Mouse (Mus musculus) induced T-regulatory cell, adult 2 months (primary cell): ENCODE measurements around the gene Zfyve28.

Source experiments
- DNase-seq: peaks from one replicate; pipeline ENCODE4 v3.0.0-alpha.2; 2012; ENCODE audit warnings: low read depth

Gene Zfyve28

GRCm38 (mm10) chr5:34286516-34286915, 1.7 kb downstream of the Zfyve28 start:
- DNase-seq: no peak

DNA sequence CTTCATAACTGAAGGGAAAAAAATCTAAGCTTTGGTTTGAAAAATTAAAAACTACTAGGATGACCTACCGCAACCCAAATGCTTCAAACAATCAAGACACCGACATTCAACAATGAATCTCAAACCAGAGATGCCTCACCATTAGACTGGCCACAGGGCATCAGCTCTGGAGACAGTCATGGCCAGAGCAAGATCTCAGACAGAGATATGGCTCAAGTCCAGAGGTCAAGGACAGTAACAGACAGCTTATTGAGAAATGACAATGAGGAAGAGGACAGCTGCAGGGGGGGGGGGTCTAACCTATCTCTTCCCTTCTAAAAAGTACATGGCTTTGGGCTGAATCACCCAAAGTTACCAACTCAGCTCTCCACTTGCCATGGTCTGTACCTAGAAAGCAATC, 3.0 kb downstream of the Zfyve28 start:
- no peak for DNase-seq

DNA sequence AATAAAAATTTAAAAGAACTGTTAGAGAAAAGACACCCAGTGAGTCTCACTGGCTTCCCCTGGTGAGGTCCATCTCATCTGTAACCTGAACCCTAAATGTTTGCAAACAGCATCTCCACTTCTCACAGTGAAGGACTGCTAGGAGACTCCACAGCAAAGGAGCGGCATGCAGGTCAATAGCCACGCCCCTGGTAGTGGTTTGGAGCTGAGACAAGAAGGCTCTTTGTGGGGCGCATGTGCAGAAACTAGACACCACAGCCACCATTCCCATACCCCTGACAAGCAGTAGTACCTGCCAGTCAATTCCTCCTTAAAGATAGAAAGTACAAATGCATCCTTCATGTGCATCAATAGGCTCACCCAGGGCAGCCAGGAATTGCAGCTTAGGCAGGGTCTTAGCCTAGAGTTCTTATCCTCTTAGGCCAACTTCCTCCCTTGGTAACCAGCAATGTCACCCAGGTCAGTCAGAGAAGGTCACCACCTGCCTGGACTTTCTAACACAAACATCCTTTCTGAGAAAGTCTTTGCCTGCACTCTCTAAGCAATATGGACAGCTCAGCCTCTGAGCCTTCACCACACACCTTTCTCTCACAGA, 4.0 kb downstream of the Zfyve28 start:
- DNase-seq: no peak

GRCm38 (mm10) chr5:34283355-34283754, 4.9 kb downstream of the Zfyve28 start:
- DNase-seq: no peak

DNA sequence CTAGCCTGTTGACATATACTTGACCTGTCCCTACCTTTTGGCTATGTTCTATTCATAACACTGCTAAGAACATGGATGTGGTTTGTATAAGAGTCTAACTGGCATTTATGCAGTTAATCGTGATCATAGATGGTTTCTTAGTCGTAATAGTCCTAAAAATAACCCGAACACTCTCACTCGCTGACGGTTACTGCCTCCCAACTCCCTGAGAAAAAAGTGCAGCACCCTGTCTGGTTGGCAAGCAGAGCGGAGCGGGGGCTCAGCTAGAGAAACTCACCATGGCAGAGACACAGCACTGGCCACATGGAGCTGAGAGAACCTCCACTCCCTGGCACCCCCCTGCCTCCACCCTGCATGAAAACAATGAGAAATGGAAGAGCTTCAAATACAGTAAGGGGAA, 7.3 kb downstream of the Zfyve28 start:
- no peak for DNase-seq

- DNase-seq: no peak
These were observed 9.0 kb downstream of the Zfyve28 start for GRCm38 (mm10) chr5:34279214-34279613.

DNA sequence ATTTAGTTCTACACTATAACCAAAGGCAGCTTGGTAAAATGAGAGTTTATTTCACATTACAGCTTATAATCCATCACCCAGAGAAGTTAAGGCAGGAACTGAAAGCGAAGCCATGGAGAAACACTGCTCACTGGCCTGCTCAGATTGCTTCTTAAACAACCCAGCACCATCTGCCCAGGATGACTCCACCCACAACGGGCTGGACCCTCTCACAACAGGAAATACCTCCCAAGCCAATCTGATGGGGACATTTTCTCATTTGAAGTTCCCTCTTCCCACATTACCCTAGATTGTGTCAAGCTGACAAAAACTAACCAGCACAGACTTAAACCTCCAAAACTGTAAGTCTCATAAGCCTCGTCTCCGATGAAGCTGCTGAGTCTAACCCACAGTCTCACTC, 10.2 kb downstream of the Zfyve28 start:
- no peak for DNase-seq

- DNase-seq: no peak
These were observed 11.5 kb downstream of the Zfyve28 start for GRCm38 (mm10) chr5:34276746-34277145.

GRCm38 (mm10) chr5:34276191-34276590, 12.1 kb downstream of the Zfyve28 start:
- DNase-seq: no peak

DNA sequence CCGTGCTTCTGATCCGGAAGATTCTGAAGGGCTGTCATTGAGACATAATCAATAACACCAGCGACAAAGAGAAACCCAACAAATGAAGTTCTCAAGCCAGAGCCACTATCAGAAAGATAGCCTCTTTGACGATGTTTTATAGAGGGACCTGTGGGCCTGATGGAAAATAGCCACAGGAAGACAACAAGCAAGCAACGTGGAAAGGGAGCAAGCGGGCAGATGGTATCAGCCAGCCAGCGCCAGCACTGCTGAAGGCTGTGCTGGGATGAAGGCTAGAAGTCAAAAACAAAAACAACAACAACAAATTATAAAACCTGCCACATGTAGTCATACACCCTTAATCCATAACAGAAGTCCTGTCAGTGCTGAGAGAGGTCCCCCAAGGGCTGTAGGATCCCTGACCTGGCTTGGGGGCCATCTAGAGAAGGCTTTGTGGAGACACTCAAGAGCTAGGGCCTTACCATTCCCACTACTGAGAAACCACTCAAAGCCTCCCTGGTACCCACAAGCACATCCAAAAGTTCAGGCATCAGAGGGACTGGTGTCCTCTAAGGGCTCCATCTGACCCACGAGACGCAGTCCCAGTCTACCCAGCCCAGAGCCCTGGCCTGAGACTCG, 13.5 kb downstream of the Zfyve28 start:
- DNase-seq: no peak

DNA sequence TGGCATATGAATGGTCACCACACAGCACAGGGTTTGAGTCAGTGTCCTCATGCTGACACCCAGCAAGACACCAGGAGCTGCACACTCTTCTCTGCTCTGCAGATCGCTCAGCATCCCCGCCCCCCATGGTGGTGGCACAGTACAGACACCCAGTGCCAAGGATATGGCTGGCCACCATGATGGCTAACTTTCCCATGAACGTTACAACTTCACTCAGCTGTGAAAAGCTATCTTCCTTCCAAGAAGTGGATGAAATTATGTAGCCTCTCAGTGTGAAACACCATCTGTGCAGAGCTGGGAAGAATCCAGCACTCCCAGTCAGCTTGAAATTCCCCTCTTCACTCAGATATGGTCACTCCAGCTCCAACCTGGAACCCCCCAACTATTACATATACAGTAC, 14.0 kb downstream of the Zfyve28 start:
- no peak for DNase-seq

DNA sequence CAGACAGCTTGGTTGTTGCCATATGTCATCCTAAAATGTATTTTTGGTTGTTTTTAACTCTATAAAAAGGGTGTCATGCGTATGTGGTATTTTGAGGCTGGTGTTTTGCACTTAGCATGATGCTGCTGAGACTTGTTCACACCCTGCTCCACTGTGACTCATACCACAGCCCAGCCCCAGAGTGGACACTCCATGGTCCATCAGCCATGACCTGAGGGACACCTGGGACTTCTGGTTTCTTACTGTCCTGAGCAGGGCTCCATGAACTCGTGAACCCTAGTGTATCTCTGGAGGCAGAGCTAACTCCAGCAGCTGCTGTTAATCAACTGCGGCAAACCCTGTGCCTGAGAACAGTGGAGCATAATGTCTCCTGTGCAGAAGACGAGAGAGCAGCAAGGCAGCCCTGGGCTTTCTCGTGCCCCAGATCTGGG, 15.0 kb downstream of the Zfyve28 start:
- DNase-seq: no peak

- peak; percentile 65 for DNase-seq
These were observed 16.5 kb downstream of the Zfyve28 start for GRCm38 (mm10) chr5:34271743-34272142.

GRCm38 (mm10) chr5:34269921-34270465, 18.3 kb downstream of the Zfyve28 start:
- no peak for DNase-seq

DNA sequence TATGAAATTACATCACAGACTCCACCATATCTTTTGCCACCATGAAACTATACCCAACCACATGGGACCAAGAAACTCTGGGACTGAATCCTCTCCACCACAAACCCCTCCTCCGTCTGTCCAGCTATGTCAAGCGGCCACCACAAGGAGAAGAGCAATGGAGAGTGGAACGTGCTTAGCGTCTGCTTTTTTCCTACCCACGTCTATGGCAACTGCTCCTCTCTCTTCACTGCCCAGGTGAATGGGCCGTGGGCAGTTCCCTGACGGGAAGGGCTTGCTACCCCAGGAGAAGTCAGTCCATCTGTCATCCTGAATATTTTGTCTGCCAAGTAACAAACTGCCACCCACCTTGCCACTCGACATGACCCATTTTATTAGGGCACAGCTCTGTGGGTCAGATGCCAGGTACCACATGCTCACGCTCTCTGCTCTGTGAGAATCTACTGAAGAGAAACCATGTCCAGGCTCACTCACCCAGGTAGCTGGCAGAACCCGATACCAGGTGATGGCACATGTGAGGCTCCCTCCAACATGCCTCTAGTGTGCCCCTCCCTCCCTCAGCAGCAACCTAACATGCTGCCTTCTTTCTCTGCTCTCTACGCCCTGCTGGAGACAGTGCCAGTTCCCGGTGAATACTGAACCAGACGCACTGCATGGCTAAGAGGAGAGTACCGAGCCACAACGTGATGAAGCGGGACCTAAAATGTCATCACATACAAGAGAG, 18.9 kb downstream of the Zfyve28 start:
- no peak for DNase-seq

GRCm38 (mm10) chr5:34266065-34266464, 22.2 kb downstream of the Zfyve28 start:
- DNase-seq: peak; percentile 29

DNA sequence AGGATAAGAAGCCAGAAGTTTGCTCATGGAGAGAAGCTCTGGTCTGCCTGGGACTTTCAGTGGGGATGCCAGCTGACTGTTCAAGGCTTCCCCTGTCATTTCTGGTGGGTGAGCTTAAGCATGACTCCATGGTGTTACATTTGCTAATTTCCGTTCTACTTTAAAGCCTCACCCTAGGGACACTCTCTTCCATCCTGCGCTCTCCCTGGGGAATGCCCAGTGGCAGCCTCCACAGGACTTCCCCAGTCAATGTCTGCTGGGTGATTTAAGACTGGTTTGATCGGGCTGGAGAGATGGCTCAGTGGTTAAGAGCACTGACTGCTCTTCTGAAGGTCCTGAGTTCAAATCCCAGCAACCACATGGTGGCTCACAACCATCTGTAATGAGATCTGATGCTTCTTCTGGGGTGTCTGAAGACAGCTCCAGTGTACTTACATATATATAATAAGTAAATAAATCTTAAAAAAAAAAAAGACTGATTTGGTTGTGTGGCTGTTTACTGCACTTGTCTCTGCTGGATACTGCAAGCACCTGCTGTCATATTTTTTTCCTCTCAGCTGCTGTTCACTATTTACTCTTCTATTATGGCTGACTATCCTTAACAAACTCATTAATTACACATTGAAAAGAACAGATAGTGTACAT, 29.0 kb downstream of the Zfyve28 start:
- DNase-seq: no peak

GRCm38 (mm10) chr5:34255189-34255588, 33.1 kb downstream of the Zfyve28 start:
- peak; percentile 52 for DNase-seq

DNA sequence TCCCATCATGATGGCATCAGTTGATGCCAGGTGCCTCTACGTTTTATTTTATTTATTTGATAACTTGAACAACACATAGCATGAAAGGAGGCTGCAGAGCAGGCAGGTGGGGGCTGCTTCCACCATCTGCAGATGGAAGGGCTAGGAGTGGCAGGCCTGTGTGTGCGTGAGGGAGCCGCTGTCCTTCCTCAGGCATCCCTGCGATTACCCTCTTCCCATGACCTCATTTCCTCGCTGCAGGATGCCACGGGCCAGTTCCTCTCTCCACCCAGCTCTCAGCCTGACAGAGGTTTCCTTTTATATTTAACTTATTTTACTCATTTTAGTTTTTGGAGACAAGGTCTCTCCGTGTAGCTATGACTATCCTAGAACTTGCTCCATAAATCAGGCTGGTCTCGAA, 33.9 kb downstream of the Zfyve28 start:
- no peak for DNase-seq

GRCm38 (mm10) chr5:34252967-34253519, 35.2 kb downstream of the Zfyve28 start:
- DNase-seq: no peak

DNA sequence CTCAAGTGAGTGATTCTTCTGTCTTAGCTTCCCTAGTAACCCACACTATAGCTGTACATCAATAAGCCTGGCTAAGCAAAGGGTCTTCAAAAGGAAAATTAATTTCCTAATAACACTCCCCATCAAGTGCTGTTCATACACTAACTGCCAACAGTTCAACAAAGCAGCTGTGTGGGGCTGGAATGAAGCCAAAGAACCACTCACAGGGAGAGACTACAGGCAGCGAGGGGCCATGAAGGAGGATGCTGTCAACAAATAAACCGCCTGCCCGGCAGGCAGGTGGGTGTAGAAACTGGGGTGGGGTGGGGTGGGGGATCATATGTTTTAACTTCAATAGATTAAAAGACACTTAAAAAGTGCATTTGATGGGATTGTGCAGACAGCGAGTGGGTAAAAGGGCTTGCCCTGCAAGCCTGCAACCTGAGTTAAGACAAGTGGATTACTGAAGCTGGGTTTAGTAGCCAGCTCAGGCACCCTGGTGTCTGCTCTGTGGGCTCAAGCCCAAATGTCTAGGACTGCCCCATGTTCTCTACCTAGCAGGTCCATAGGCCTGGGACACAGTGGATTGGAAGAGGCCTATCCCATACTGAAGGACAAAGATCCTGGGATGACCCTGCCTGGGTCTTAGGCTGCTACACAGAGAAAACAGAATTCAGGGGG, 35.8 kb downstream of the Zfyve28 start:
- no peak for DNase-seq

GRCm38 (mm10) chr5:34251794-34252193, 36.5 kb downstream of the Zfyve28 start:
- DNase-seq: no peak
